Mouse (Mus musculus): ENCODE results near the gene Oxa1l. TPM values are rescaled to one million over a fixed set of nuclear protein-coding genes. Genes with fewer than 3 reads are reported as not detected.

Gene Oxa1l
- total RNA-seq, 2 experiments from 2014 or later: 49.5 to 50.8 TPM

DNA sequence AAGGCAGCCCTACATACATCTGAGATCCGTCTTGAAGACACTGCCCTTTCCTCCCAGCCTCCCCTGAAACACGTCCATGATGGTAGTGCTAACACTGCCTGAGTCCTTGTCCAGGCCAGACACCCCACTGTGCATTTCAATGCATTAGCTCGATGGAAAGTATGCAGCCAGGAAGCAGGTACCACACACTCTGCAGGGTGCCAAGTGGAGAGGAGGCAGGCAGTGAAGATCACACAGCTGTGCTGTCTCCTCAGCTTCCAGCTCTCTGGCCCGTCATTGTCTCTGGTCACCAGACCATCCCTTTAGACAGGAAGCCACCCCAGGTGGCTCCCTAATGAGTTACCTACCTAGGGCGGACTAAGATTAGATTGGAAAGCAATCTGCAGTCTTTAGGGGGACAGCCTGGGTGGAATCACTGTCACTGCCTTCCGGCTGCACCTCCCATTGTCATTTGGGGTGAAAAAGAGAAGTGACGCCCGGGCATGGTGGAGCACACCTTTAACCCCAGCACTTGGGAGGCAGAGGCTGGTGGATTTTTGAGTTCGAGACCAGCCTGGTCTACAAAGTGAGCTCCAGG, 51.5 kb downstream of the Oxa1l start:
- DNase-seq: no peak

GRCm38 (mm10) chr14:54412629-54413170, 52.1 kb downstream of the Oxa1l start:
- peak in 1 of 2 experiments; percentile 43 for DNase-seq

DNA sequence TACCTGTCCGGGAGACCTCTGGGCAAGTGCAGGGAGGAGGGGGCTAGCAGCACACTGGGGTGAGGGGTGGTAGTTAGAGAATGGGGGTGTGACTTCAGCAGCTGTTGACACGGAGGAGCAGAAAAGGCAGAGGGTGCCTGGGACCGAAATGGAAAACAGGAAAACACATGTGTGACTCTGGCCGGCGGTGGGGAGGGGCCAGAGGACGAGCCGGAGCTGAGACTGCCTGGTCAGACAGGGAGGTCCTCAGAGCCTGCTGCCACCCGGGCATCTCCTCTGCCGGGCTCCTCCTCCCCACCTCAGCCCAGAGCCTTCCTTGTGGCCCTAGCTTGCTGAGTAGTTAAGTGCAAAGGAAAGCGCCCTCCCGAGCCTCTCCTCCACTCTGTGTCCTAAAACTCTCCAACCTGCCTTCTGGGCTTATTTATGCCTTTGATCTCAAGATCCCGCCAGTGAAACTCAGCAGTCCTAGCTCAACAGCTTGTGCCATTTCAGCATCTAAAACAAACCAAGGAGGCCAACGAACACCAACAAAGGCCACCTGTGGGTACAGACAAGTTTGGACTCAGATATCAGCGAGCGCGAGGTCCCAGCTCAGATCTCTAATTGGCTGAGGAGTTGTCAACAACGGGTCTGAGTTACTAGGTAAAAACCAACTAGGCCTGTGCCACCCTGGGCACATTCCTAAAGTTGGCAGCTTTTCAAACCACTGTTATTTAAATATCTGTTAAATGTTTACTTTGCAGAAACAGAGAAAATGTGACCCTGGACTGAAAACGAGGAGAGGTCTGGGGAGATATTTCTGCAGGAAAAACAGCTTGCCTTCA, 53.5 kb downstream of the Oxa1l start:
- no peak for DNase-seq

- DNase-seq: no peak
Measured at GRCm38 (mm10) chr14:54415241-54416020, 54.8 kb downstream of the Oxa1l start.

DNA sequence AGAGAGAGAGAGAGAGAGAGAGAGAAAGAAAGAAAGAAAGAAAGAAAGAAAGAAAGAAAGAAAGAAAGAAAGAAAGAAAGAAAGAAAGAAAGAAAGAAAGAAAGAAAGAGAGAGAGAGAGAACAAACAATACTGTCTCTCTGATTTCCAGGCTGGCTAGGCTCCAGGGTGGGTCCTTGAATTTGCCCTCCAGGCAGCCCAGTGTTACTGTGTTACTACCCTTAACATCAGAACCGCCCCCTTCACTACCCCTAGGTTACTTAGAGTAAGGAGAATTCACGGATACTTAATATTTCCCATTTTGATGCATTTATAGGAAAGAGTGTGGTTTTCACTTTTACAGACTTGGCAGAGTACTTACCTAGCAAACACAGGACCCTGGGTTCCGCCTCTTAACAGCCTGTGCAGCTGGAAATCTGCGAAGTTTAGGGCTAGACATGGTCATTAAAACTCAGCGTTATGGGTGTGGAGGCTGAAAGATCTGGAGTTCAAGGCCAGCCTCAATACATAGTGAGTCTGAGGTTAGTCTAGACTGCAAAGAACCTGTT, 55.7 kb downstream of the Oxa1l start:
- no peak for DNase-seq

- no peak for DNase-seq
Measured at GRCm38 (mm10) chr14:54416830-54417229, 56.2 kb downstream of the Oxa1l start.

DNA sequence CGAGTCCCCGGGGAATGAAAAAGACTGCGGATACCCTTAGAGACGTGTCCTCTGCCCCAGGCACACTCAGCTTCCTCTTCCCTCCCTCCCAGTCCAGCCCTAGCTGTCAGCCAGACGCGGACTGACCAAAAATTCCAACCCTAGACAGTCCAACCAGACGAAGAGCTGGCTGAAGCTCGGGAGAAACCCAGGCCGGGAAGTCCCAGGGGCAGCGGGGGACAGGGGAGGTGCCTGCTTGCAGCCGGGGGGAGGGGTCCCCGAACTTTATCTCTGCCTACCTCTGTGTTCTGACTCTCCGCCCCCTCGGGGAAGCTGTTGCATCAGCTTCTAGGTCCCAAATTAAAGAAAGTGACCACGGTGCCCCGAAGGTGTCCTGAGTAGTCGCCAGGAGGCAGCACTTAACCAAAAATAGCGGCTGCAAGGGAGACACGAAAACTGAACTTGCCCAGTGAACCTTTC, 57.0 kb downstream of the Oxa1l start, which contains the start of gene Slc7a7:
Slc7a7 (minus strand) TSS at position 158 of the 459 bp plus-strand sequence.
- no peak for DNase-seq

Other genes with a start within 250 kb of the Oxa1l start
- gene Dad1, start 106.7 kb upstream of the Oxa1l start, total RNA-seq (2021): 100 to 1,000 TPM; 123 to 131 TPM
- 10 to 100 TPM; 55.7 to 56.6 TPM for gene Abhd4, start 106.6 kb upstream of the Oxa1l start, total RNA-seq (2021)
- gene Olfr49, start 75.9 kb upstream of the Oxa1l start, total RNA-seq (2021): not detected
- gene Slc7a7, start 56.9 kb downstream of the Oxa1l start, total RNA-seq (2021): 1 to 10 TPM; 2.4 to 2.7 TPM
- 100 to 1,000 TPM; 105 to 108 TPM for gene Mrpl52, start 66.1 kb downstream of the Oxa1l start, total RNA-seq (2021)
- 10 to 100 TPM; 18.3 to 20.0 TPM for gene Mmp14, start 70.8 kb downstream of the Oxa1l start, total RNA-seq (2021)
- 10 to 100 TPM; 26.4 to 29.6 TPM for gene Lrp10, start 103.3 kb downstream of the Oxa1l start, total RNA-seq (2021)
- gene Rem2, start 115.3 kb downstream of the Oxa1l start, total RNA-seq (2021): 10 to 100 TPM; 20.7 to 23.8 TPM
- 10 to 100 TPM; 51.7 to 57.1 TPM for gene Prmt5, start 156.7 kb downstream of the Oxa1l start, total RNA-seq (2021)
- gene Haus4, start 193.8 kb downstream of the Oxa1l start, total RNA-seq (2021): 1 to 10 TPM; 4.0 to 5.3 TPM
- gene Ajuba, start 216.7 kb downstream of the Oxa1l start, total RNA-seq (2021): 1 to 10 TPM in 1 of 2 experiments, under 1 TPM in 1; 0.95 to 1.5 TPM
- gene 4931414P19Rik, start 245.2 kb downstream of the Oxa1l start, total RNA-seq (2021): 1 to 10 TPM; 4.7 to 5.5 TPM

All from layer of hippocampus, postnatal 36 days (tissue).